Mouse (Mus musculus) brown adipose tissue, adult 24 weeks (tissue): ENCODE results near the gene Robo1. TPM values are rescaled to one million over a fixed set of nuclear protein-coding genes. Genes with fewer than 3 reads are reported as not detected.

Experiments
- H3K27ac ChIP-seq: fragments of 200-500 bp; replicated peaks from 2 replicates; pipeline ENCODE4 v1.5.1; 2012; ENCODE audit warnings: low read depth, mild to moderate bottlenecking, low read length
- H3K4me1 ChIP-seq: fragments of 200-500 bp; 2 replicates; pipeline ENCODE4 v1.6.1; 2012; ENCODE audit warnings: low read length, mixed read lengths; ENCODE audit not compliant: control insufficient read depth, insufficient read depth, insufficient read length
- H3K4me3 ChIP-seq: fragments of 200-500 bp; 2 replicates; pipeline ENCODE4 v1.5.1; 2012; ENCODE audit warnings: low read depth, mild to moderate bottlenecking, low read length, moderate library complexity; ENCODE audit not compliant: insufficient read depth
- polyA plus RNA-seq: library from polyadenylated mRNA; stranded (reverse); fragments of >200 nt; gene quantifications from 2 replicates; pipeline ENCODE4 v1.2.4, GENCODE M21; 2012; ENCODE audit not compliant: missing spikeins, insufficient read depth, insufficient read length

Gene Robo1
- polyA plus RNA-seq, 1 experiment = 0.63 TPM

DNA sequence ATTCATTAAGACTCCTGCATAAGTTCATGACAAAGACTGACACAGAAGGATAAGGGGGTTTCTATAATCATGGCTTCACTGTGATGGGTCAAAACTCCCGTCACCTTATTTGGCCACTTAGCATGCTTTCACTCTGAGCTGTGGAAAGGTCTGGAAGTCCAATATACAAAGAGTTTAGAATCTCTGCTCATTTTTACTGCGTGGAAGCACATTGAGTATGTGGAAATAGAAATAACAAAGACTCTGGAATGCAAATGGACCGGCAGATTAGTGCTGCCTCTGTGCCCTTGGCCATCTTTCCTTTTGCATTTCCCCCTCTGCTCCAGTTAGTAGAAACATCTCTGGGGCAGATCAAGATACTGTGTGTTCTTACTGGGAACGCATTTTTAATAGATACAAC is 697.7 kb downstream of the Robo1 start:
- H3K4me3 ChIP-seq = no peak overlapping the region
- no peak overlapping the region for H3K27ac ChIP-seq
- H3K4me1 ChIP-seq = no peaks in the 10 kb centered on the region

DNA sequence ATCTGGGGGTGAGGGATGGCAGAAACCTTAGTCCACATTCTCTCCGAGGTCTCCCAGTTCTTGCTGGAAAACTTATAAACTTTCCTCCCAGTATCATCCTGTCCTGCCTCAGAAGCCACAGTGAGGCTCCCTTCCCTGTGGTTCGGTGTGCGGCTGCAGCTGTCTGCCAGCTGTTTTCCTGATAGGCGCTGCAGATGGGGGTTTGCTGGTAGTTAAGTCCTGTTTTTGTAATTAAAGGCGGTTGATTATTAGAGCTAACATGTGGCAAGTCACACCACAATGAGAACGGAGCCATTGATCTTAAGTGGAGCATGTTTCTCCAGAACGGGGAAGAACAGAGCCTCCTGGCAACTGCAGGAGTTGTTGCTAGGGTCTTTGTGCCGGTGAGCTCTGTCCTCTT is 699.3 kb downstream of the Robo1 start:
- Histone ChIP-seq H3K4me3 (no peak overlapping the region), H3K4me1 (no peaks in the 10 kb centered on the region), H3K27ac (no peak overlapping the region)

DNA sequence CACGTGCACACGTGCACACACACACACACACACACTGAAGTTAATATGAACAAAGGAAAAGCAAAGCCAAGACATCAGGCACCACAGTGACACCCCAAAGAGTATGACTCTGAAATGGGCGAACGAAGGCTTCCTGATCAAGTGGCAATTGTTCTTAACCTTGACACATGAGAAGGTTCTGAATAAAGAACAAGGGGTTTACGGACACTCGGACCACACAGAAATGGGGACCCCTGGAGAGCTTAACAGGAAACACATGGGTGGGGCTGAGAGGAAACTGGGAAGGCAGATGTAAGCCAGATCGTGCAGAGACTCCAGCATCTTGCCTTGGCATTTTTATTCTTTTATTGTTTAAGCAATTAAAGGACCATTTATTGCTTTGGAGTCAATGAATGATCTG is 703.2 kb downstream of the Robo1 start:
- H3K4me3 ChIP-seq = no peak overlapping the region
- no peak overlapping the region for H3K27ac ChIP-seq
- H3K4me1 ChIP-seq = no peaks in the 10 kb centered on the region

DNA sequence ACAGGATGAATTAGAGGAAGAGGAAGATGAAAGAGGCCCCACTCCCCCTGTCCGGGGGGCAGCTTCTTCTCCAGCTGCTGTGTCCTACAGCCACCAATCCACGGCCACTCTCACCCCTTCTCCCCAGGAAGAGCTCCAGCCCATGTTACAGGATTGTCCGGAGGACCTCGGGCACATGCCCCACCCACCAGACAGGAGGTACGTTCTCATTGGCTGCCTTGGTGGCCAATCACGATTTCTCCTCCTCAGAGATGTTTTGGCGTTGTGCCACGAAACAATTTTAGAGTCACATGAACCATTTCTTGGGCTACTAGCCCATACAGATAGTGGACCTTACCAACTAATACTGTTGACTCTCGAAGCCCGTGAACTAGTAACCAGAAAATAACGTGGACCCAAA is 704.8 kb downstream of the Robo1 start:
- Histone ChIP-seq H3K4me3 (no peak overlapping the region), H3K4me1 (no peaks in the 10 kb centered on the region), H3K27ac (no peak overlapping the region)

DNA sequence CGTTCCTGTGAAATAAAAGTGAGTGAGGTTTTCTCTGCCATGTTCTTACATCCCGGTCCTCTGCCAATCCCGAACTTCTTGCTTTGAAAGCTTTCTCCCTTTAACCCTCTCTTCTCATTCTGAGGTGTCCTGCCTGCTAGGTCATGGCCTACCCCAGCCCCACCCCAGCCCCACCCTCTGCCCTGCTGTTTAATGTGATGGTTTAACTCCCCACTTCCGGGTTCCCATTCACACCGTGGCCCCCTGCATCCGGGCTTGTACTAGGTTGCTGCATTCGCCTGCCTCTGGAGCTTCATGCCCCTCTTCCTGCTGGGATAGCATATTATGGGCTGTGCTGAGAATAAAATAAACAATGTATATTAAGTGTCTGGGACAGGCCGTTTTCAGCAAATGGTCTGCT is 706.4 kb downstream of the Robo1 start:
- H3K27ac ChIP-seq = no peak overlapping the region
- H3K4me1 ChIP-seq = no peaks in the 10 kb centered on the region
- no peak overlapping the region for H3K4me3 ChIP-seq

DNA sequence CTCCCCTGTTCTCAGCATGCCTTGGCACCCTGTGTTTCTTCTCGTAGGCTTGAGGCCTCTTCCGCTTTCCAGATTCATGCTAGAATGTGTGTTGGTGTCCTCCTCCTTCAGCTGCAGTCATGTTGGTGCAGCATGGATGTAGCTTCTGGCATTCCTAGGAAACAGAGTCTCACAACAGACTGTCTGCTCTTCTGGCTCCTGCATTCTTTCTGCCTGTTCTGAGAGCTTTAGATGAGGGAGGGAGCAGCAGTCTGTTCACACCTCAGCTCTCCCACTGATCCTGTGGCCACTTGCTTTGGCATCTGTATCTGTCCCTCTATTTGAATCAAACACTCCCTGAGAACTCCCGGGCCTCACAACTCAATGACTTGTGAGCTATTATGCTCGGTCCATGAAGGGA is 707.9 kb downstream of the Robo1 start:
- Histone ChIP-seq H3K27ac (no peak overlapping the region), H3K4me3 (no peak overlapping the region), H3K4me1 (no peaks in the 10 kb centered on the region)

DNA sequence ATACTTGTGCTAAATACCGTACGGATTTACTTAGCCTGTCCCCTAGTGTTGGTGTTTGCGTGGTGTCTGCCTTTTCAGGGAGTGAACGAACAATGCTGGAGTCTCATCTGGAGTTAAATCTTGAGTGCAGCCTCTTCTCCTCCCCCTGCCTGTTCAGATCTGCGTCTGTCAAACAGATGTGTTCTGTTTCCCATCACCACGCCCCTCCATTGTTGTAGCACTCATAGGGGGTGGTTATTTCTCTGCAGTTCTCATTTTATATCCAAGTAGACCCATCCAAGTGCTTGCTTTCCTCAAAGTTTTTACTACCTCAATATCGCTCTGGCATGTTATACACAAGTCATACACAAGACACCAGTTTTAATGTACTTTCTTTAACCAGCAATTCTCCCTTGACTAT is 708.7 kb downstream of the Robo1 start:
- no peak overlapping the region for H3K4me3 ChIP-seq
- no peaks in the 10 kb centered on the region for H3K4me1 ChIP-seq
- H3K27ac ChIP-seq = no peak overlapping the region

DNA sequence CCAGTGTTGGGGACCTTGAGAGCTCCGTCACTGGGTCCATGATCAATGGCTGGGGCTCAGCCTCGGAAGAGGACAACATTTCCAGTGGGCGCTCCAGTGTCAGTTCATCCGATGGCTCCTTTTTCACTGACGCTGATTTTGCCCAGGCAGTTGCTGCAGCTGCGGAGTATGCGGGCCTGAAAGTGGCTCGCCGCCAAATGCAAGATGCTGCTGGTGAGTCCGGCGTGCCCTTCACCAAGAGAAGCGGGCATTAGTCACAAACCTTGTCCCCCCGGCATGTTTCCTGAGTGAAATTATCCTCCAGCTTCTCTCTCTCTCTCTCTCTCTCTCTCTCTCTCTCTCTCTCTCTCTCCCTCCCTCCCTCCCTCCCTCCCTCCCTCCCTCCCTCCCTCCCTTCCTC is 716.2 kb downstream of the Robo1 start:
- H3K4me1 ChIP-seq = no peaks in the 10 kb centered on the region
- no peak overlapping the region for H3K27ac ChIP-seq
- H3K4me3 ChIP-seq = no peak overlapping the region

DNA sequence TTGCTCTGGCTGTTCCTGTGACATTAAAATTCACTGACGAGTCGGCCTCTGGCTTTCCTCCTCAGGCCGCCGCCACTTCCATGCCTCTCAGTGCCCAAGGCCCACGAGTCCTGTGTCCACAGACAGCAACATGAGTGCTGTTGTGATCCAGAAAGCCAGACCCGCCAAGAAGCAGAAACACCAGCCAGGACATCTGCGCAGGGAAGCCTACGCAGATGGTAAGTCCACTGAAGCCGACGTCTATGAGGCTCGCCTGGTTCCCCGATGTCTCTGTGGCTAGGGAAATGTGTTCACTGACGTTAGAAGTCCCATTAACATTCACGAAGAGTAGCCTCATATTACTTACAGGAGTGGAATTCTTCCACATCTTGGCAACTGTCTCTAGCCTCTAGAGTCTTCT is 719.6 kb downstream of the Robo1 start:
- H3K4me1 ChIP-seq = no peaks in the 10 kb centered on the region
- H3K27ac ChIP-seq = no peak overlapping the region
- no peak overlapping the region for H3K4me3 ChIP-seq

DNA sequence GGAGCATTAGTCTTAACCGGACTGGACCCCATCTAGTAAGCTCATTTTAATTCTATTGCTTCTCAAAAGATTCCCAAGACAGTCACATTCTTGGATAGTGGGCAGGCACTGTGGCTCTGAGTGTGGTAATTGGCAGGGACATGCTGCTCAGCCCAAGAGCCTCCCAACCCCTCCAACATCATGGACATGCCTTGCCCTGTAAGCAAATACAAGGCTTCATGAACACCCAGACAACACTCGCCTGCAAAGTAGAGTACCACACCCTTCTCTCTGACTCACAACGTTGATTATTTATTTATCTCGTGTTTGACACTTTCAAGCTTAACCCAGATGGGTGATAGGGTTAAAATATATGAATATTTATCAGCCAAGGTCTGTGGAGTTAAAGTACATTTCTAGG is 722.9 kb downstream of the Robo1 start:
- Histone ChIP-seq H3K4me3 (no peak overlapping the region), H3K4me1 (no peaks in the 10 kb centered on the region), H3K27ac (no peak overlapping the region)

DNA sequence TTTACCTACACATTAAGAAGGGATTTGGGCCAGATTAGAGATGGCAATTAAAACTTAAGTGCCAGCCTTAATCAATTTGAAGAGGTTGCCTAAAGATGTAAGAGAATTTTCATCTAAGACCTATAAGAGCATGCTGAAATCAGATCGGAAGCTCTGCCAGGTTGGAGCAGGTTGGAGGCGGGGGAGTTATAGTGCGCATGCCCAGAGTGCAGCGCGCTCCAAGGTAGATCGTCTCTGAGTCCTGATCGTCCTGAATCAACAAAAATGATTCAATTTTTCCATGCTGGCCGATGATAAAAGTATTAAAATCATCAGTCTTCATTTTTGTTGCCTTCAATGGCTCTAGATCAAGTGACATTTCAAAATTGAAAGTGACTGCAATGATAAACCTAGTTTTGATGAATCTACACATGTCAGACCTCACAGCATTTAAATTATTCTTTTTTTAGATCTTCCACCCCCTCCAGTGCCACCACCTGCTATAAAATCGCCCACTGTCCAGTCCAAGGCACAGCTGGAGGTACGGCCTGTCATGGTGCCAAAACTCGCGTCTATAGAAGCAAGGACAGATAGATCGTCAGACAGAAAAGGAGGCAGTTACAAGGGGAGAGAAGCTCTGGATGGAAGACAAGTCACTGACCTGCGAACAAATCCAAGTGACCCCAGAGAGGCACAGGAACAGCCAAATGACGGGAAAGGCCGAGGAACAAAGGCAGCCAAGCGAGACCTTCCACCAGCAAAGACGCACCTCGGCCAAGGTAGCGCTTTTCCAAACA is 727.3 kb downstream of the Robo1 start:
- Histone ChIP-seq H3K4me3 (no peak overlapping the region), H3K27ac (no peak overlapping the region), H3K4me1 (no peaks in the 10 kb centered on the region)

DNA sequence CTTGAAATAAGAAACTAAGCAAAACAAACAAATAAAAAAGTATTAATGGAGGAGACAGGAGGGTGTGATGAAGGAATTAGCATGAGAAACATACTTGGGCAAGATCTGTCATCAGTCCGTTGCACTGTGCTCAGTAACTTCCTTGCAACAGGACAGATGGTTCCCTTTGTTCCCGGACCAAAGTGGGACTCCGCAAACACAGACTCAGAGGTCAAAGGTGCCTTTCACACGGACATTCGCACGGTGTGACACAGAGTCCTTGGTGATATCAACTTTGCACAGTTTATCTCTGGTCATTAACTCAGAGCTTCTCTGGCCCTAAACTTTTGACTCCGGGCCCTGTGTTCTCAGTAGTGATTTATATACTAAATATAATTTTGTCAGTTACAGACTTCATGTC is 730.4 kb downstream of the Robo1 start:
- Histone ChIP-seq H3K4me3 (no peak overlapping the region), H3K27ac (no peak overlapping the region), H3K4me1 (no peaks in the 10 kb centered on the region)

DNA sequence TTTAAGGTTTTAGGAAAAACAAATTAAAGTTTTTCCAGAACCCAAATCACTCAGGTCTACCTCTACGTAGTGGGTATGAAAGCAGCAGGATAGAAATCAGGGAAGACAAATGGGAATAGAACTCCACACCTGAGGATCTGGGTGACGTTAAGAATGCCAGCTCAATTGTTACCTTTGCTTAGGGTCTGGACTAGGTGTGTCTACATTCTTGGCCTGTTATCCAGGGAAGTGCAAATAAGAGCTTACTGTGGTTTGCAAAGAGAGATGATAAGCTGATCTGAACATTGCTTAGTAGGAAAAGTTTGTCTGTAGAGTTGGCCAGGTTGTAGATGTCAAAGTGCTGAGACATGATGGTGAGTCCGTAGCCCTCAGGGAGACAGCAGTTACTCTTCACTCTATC is 754.4 kb downstream of the Robo1 start:
- Histone ChIP-seq H3K4me3 (no peak overlapping the region), H3K4me1 (no peaks in the 10 kb centered on the region), H3K27ac (no peak overlapping the region)

DNA sequence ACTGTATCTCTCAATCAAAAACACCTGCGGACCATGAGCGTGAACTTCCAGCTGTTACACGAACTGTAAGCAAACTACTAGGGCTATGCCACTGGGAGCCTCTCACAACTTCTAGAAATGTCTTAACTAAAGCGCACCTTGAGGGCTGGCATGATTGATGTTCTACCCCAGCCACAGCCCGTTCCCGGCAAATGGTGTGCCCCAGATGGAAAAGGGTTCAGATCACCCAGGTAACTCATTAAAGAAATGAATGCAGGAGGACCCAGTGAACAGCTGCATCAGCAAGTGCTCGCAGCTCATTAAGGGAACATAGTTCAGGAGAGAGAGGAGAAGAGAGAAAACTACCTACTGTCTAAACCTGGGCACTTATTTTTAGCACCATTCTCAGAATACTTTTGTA is 759.7 kb downstream of the Robo1 start:
- no peak overlapping the region for H3K4me3 ChIP-seq
- no peak overlapping the region for H3K27ac ChIP-seq
- H3K4me1 ChIP-seq = no peaks in the 10 kb centered on the region

DNA sequence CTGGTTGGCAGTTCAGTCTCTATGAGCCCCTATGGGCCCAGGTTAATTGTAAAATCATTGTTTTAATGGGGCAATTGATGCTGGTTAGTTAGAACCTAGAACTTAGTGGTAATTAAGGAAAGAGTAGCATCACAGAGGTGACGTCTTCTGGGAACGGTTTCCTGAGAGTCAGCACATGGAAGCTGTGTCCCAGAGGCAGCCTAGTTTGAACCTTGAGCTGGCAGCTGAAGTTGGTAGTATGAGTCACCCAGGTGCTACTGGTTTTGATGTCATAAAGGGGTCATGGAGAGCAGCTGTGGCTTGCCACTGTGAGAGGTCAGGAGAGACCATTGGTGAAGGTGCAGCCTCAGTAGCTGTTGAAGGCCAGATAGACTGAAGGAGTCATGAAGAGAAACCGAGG is 763.9 kb downstream of the Robo1 start:
- H3K27ac ChIP-seq = no peak overlapping the region
- no peaks in the 10 kb centered on the region for H3K4me1 ChIP-seq
- H3K4me3 ChIP-seq = no peak overlapping the region

DNA sequence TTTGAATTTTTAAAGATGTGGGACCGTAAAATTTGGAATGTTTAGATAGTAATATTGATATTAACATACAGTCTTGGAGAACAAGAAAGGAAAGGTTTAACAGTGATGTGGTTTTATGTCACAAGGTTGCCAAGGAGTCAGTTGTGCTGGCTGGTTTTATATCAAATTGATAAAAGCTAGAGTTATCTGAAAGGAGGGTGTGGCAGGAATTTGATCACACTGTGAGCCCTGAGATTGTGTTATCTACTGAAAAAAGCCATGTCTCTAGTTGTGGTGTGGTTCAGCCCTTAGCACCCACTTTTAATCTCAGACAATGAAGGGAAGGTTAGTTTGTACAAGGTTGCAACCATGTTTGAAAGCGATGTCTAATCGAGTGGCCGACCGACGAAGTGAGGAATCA is 764.8 kb downstream of the Robo1 start:
- Histone ChIP-seq H3K4me3 (no peak overlapping the region), H3K27ac (no peak overlapping the region), H3K4me1 (no peaks in the 10 kb centered on the region)
